19 mouse cellular contexts compared by ENCODE assay signal in genomic region chr12:40504687-40505086, GRCm38 (mm10). TPM values are rescaled to one million over a fixed set of nuclear protein-coding genes. Genes with fewer than 3 reads are reported as not detected.
DNase-seq lines count a peak whose midpoint lies in the region; ATAC-seq and TF ChIP-seq lines count a peak whose summit lies in the region.
"Had no signal": no experiment of that assay in that cellular context is flagged by ENCODE, and none has a peak within 500 bp of the region (broad histone marks: within the 10 kb centered on the region; RNA-seq: fewer than 3 reads in every experiment).

No protein-coding gene starts in this region.

- intact Hi-C loops in heart, adult 2 months (cut with DNase I): loop anchor here (5.0 kb wide), 3 partner anchors 42 to 57 kb away; partner anchors contain the start of genes Dock4 and Zfp277
- intact Hi-C loops in heart, postnatal 25 days (cut with DNase I): loop anchor here (5.0 kb wide), 1 partner anchor 57 kb away; the partner anchor contains the start of genes Dock4 and Zfp277
- intact Hi-C loops in left cerebral cortex, adult 2 months (cut with DNase I): no loop called here

- no peak overlapping the region for H3K4me2 ChIP-seq in heart, embryonic 12.5 days
- H3K4me2 ChIP-seq in lung, embryonic 14.5 days: no peak overlapping the region
- H3K4me2 ChIP-seq: forebrain, embryonic 13.5 days had no signal

- H3K27me3 ChIP-seq in heart, adult 2 months (ENCODE audit: control insufficient read depth, insufficient read depth, low read length): no peaks in the 10 kb centered on the region
- H3K27me3 ChIP-seq in heart, embryonic 12.5 days (replicated peaks): no peaks in the 10 kb centered on the region
- H3K27me3 ChIP-seq in lung, embryonic 14.5 days (ENCODE audit: insufficient read depth, low read length): no peaks in the 10 kb centered on the region
- H3K27me3 ChIP-seq: forebrain, embryonic 13.5 days had no signal

- TF ChIP-seq POLR2A in heart, adult 2 months (IDR thresholded peaks at IDR 0.05; ENCODE audit: insufficient read depth, low read depth, low read length): no peak

- peak overlapping the region; percentile 22 for H3K4me3 ChIP-seq in heart, adult 2 months
- H3K4me3 ChIP-seq in heart, embryonic 12.5 days: no peak overlapping the region
- no peak overlapping the region for H3K4me3 ChIP-seq in lung, embryonic 14.5 days (ENCODE audit: low read depth, low read length)
- H3K4me3 ChIP-seq in brown adipose tissue, adult 24 weeks (ENCODE audit: insufficient read depth, low read depth, low read length): no peak overlapping the region
- H3K4me3 ChIP-seq in left cerebral cortex, adult 2 months: no peak overlapping the region
- H3K4me3 ChIP-seq: forebrain, embryonic 13.5 days; midbrain, embryonic 10.5 days had no signal

- peaks cover 15% of the 10 kb centered on the region for H3K36me3 ChIP-seq in heart, adult 2 months (ENCODE audit: control insufficient read depth, insufficient read depth, low read length)
- no peaks in the 10 kb centered on the region for H3K36me3 ChIP-seq in heart, embryonic 12.5 days
- no peaks in the 10 kb centered on the region for H3K36me3 ChIP-seq in lung, embryonic 14.5 days (ENCODE audit: insufficient read depth)
- H3K36me3 ChIP-seq: midbrain, embryonic 10.5 days had no signal

- H3K4me1 ChIP-seq in heart, adult 2 months (ENCODE audit: control insufficient read depth, insufficient read depth, low read length): peaks cover 6% of the 10 kb centered on the region
- H3K4me1 ChIP-seq in heart, embryonic 12.5 days (replicated peaks): peaks cover 11% of the 10 kb centered on the region
- peaks cover 5% of the 10 kb centered on the region; the same call in 1 of the 2 replicates for H3K4me1 ChIP-seq in lung, embryonic 14.5 days (ENCODE audit: insufficient read depth)
- peaks cover 30% of the 10 kb centered on the region for H3K4me1 ChIP-seq in brown adipose tissue, adult 24 weeks (ENCODE audit: control insufficient read depth, insufficient read depth, insufficient read length, low read length)

- peak overlapping the region; percentile 54 for H3K27ac ChIP-seq in heart, adult 2 months
- H3K27ac ChIP-seq in heart, embryonic 12.5 days (ENCODE audit: poor library complexity, severe bottlenecking): no peak overlapping the region
- H3K27ac ChIP-seq in lung, embryonic 14.5 days (ENCODE audit: low read depth): peak overlapping the region; percentile 45; the same call in 1 of the 2 replicates
- peak overlapping the region; percentile 49; the same call in 1 of the 2 replicates for H3K27ac ChIP-seq in brown adipose tissue, adult 24 weeks (replicated peaks; ENCODE audit: low read depth, low read length)
- H3K27ac ChIP-seq in left cerebral cortex, adult 2 months: no peak overlapping the region
- H3K27ac ChIP-seq: forebrain, embryonic 13.5 days; midbrain, embryonic 10.5 days had no signal

- no peak for TF ChIP-seq EP300 in heart, adult 2 months (IDR thresholded peaks at IDR 0.05; ENCODE audit: insufficient read depth, low read depth, low read length)

- H3K9me3 ChIP-seq in heart, embryonic 12.5 days (replicated peaks): no peaks in the 10 kb centered on the region
- H3K9me3 ChIP-seq in lung, embryonic 14.5 days (ENCODE audit: low read depth, low read length): no peaks in the 10 kb centered on the region
- H3K9me3 ChIP-seq: forebrain, embryonic 13.5 days; midbrain, embryonic 10.5 days had no signal

- 52% methylated on average over 3 of the region's 3 CpGs for WGBS in heart, adult 2 months
- 61% methylated on average over 3 of the region's 3 CpGs for WGBS in heart, embryonic 12.5 days
- 55% methylated on average over 3 of the region's 3 CpGs for WGBS in lung, embryonic 14.5 days

- peaks cover 3% of the 10 kb centered on the region for H3K79me2 ChIP-seq in heart, adult 2 months (replicated peaks; ENCODE audit: control insufficient read depth, insufficient read depth, low read length)

- no peak for ATAC-seq in heart, embryonic 12.5 days (ENCODE audit: insufficient number of reproducible peaks, low FRiP score)
- peak; percentile 67; the same call in 1 of the 2 replicates for ATAC-seq in lung, embryonic 14.5 days (ENCODE audit: insufficient read depth)
- ATAC-seq: forebrain, embryonic 13.5 days; hindbrain, embryonic 16.5 days; intestine, embryonic 16.5 days had no signal

- H3K9ac ChIP-seq in heart, adult 2 months (ENCODE audit: low read depth, low read length): no peak overlapping the region
- H3K9ac ChIP-seq in heart, embryonic 12.5 days: no peak overlapping the region
- H3K9ac ChIP-seq in lung, embryonic 14.5 days: no peak overlapping the region
- H3K9ac ChIP-seq: forebrain, embryonic 13.5 days had no signal

- DNase-seq in heart, adult 2 months: peak in 1 of 2 experiments; percentile 51
- DNase-seq in lung, embryonic 14.5 days: peak; percentile 79
- DNase-seq in lung, postnatal 25 days (ENCODE audit: low spot score): no peak
- peak; percentile 20 for DNase-seq in heart, postnatal 25 days (ENCODE audit: low spot score)
- DNase-seq in left cerebral cortex, adult 2 months (ENCODE audit: extremely low spot score in 1 of 2, low spot score in 2 of 2): no peak
- DNase-seq in spleen, postnatal 4 days (ENCODE audit: low spot score in 2 of 2): no peak
- DNase-seq: adrenal gland, adult 2 months; cerebellum, adult 8-10 months; gastrocnemius, postnatal 25 days; kidney, postnatal 10 days; left cerebral cortex, postnatal 4 days; liver; thymus, adult 2 months had no signal

- no peak for TF ChIP-seq CTCF in heart, adult 2 months (IDR thresholded peaks at IDR 0.05)
- no peak for TF ChIP-seq CTCF in lung, embryonic 14.5 days (IDR thresholded peaks at IDR 0.05; ENCODE audit: low read depth)
- TF ChIP-seq CTCF in left cerebral cortex, adult 2 months (IDR thresholded peaks at IDR 0.05): no peak

RNA-seq across cellular contexts. Expression of gene Dock4, which starts 58.9 kb away (rescaled TPM):
- total RNA-seq in heart, adult 2 months (2021): 10 to 100 TPM; 11.2 to 13.6 TPM
- 4.3 and 7.5 TPM in 2 replicates for polyA plus RNA-seq in heart, adult 2 months (2012; rRNA removed)
- polyA plus RNA-seq in heart, embryonic 12.5 days (2016; fragmentation: Nextera tagmentation; extraction: Ambion mirVana): 7.3 and 10.1 TPM in 2 replicates
- polyA plus RNA-seq in lung, embryonic 14.5 days (2014; fragmentation: Nextera tagmentation; extraction: Ambion mirVana): 24.2 and 28.9 TPM in 2 replicates
- polyA plus RNA-seq in brown adipose tissue, adult 24 weeks (2012; ENCODE audit: insufficient read depth, insufficient read length, missing spikeins): 2.6 and 3.3 TPM in 2 replicates
- total RNA-seq in heart, postnatal 25 days (2021): 10 to 100 TPM; 11.7 to 12.9 TPM
- total RNA-seq in left cerebral cortex, adult 2 months (2021): 100 to 1,000 TPM in 1 of 2 experiments, 10 to 100 TPM in 1; 97.3 to 104 TPM

RNA-seq across cellular contexts. Expression of gene Zfp277, which starts 59.0 kb away (rescaled TPM):
- 10 to 100 TPM; 10.6 to 10.9 TPM for total RNA-seq in heart, adult 2 months (2021)
- 5.2 and 8.5 TPM in 2 replicates for polyA plus RNA-seq in heart, adult 2 months (2012; rRNA removed)
- polyA plus RNA-seq in heart, embryonic 12.5 days (2016; fragmentation: Nextera tagmentation; extraction: Ambion mirVana): 25.6 and 30.2 TPM in 2 replicates
- 45.5 and 46.7 TPM in 2 replicates for polyA plus RNA-seq in lung, embryonic 14.5 days (2014; fragmentation: Nextera tagmentation; extraction: Ambion mirVana)
- polyA plus RNA-seq in brown adipose tissue, adult 24 weeks (2012; ENCODE audit: insufficient read depth, insufficient read length, missing spikeins): 6.1 and 9.6 TPM in 2 replicates
- 10 to 100 TPM; 11.0 to 11.7 TPM for total RNA-seq in heart, postnatal 25 days (2021)
- total RNA-seq in left cerebral cortex, adult 2 months (2021): 10 to 100 TPM; 18.7 to 19.6 TPM

Comparison
In these comparisons a context has a peak if more than half of its experiments do, and no peak if none do; other contexts are left out.
1. DNase-seq: peak in lung, embryonic 14.5 days (single experiment) and heart, postnatal 25 days (single experiment); none in lung, postnatal 25 days (single experiment), left cerebral cortex, adult 2 months (0 of 2) and spleen, postnatal 4 days (0 of 2).
2. H3K27ac ChIP-seq: peak in heart, adult 2 months (single experiment), lung, embryonic 14.5 days (single experiment) and brown adipose tissue, adult 24 weeks (single experiment); none in heart, embryonic 12.5 days (single experiment) and left cerebral cortex, adult 2 months (single experiment).